Mouse (Mus musculus) B cell, adult 2 months (primary cell): ENCODE measurements around the gene Fbxo2.
"Not testable (repeated sequence)": the region's sequence is repeated elsewhere in the genome, so short reads cannot be mapped to it uniquely, and the experiment has no call there.

Experiments
- DNase-seq, 2 experiments: peaks; one replicate each; pipeline ENCODE4 v3.0.0; 2022

Gene Fbxo2

DNA sequence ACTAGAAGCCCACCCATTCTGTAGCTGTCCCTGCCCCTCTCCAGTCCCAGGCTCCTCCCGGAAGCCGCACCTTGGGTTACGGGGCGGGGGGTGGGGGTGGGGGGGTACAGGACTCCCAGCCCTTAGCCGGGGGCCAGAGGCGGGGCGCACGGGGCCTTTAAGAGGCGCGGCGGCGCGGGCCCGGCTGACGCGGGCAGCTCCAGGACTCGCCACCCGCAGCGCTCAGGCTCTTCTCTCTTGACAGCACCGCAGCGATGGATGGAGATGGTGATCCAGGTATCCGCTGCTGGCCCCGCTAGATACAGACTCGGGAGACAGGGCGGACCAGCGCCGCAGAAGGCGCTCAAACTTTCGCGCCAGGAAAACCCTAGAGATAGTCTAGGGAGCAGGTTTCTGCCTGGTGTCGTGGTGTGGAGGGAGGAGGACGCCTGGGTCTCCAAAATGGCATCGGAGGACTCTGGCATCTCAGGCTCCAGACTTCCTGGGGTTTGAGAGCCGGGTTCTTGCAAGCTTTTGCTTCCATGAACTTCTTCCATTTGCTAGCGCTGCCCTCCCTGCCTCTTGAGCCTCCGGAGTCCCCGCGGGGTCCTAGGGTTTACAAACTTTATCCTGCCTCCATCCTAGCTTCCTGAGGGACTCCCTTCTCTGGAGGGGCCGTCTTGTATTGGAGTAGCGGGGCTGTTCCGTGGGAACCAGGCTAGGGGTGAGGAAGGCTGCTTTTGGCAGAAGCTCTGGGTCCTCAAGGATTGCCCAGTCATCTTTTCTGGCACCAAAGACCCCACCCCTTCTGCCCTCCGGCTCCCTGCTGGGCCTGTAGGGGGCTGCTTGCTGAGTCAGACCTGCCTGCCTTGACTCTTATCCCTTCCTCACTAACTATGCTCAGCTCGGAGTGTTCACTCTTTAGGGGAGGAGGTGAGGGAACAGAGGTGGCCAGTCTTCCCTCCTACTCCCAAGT is at the start of gene Fbxo2, which contains the start of gene Fbxo44:
Gene Fbxo2 (plus strand): TSS at position 186 of the 955 bp plus-strand sequence.
Gene Fbxo44 (minus strand): TSS at position 47 of the 955 bp plus-strand sequence.
- peak in 1 of 2 experiments; percentile 35 for DNase-seq

DNA sequence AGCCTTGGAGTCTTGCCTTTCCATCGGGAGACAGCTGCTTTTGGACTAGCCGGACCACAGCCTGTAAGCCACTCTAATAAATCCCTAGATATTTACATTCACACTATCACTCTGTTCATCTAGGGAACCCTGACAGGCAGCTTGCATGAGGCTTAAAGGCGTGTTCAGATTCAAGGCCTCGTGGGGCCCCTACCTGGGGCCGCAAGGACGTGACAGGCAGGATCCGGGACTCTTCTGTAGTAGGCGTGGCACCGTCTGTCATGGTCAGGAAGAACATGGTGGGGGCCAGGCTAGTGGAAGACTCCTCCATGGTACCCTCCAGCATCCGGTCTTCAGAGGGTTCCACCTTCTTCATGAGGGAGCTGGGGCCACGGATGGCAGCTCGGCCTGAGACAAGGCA is 47.9 kb upstream of the Fbxo2 start:
- no peak for DNase-seq

DNA sequence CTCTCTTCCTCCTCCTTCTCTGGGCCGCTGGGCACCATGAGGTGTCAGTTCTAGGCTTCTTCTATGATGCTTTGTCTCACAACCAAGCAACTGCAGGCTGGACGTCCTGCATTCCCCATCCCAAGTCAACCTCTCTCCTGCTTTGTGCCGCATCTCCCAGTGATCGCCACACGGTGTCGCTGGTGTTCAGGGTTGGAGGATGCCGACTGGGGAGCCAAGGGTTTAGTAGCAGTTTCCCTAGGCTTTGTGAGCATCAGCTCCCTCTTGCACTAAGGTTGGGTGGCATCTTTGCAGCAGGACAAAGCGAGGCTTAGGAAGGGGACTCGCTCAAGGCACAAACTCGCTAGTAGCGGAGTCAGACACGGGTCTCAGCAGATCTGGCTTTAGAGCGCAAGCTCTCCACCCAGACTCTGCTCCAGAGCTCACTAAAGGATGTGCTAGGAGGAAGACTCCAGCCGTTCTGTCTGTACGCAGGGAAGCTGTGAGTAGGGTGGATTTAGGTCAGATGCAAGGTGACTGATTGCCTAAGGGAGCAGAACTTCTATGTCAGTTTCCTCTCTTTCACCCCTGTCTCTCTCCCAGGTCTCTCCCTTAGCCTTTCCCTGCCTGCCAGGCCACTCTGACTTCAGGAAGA is 45.5 kb upstream of the Fbxo2 start:
- peak; percentile 86 to 87 for DNase-seq

DNA sequence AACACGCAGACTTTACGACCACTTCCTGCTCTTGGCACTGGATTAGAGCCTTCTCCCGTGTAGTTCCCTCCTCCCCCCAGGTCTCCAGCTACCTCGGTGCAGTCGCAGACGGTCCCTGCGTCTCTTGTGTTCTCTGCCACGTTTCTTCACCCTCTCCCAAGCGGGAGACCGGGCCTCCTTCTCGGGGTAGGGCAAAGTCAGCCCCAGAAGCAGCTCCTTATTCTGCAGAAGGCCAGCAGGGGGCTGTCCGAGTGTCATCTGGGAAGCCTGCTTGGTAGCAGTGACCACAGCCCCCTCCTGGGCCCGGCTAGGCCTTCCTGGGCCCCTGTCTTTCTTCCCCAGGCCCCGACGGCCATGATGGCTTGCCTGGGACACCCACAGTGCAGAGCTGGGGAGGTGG is 45.0 kb upstream of the Fbxo2 start:
- DNase-seq: peak; percentile 52 to 56

DNA sequence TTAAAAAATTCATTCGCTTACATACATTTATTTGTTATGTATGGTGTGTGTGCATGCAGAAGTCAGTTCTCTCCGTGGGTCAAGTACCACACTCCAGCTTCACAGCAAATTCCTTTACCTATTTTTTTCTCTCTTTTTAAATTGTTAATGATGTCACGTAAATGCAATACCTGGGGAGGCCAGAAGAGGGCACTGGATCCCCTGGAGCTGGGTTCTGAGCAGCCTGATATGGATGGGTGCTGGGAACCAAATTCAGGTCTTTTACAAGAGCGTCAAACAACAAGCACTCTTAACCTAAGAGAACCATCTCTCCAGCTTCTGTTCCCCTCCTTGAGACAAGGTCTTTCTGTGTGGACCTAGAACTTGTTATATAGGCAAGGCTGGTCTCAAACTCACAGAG is 43.8 kb upstream of the Fbxo2 start:
- DNase-seq: peak; percentile 48 to 50

DNA sequence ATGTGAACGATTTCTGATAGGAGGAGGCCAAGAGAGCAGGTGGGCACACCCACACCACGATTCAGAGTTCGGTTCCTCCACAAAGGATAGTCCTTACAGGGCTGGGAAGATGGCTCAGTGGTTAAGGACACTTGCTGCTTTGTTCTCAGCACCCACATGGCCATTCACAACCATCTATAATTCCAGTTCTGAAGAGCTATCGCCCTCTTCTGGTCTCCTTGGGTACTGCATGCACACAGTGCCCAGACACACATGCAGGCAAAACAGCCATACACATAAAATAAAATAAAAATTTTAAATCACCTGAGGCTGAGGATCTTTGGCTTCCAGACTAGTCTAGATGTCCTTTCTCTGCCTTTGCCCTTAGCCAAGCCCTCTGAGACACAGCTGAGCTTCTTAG is 43.0 kb upstream of the Fbxo2 start:
- peak; percentile 19 to 22 for DNase-seq

DNA sequence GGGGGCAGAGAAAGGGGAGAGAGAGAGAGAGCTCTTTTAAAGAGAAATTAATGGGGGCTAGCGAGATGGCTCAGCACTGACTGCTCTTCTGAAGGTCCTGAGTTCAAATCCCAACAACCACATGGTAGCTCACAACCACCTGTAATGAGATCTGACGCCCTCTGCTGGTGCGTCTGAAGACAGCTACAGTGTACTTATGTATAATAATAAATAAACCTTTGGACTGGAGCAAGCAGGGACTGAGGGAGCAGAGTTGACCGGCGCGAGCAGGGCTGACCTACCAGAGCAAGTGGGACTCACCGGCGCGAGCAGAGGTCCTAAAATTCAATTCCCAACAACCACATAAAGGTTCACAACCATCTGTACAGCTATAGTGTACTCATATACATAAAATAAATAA is 40.8 kb upstream of the Fbxo2 start:
- not testable (repeated sequence) for DNase-seq

DNA sequence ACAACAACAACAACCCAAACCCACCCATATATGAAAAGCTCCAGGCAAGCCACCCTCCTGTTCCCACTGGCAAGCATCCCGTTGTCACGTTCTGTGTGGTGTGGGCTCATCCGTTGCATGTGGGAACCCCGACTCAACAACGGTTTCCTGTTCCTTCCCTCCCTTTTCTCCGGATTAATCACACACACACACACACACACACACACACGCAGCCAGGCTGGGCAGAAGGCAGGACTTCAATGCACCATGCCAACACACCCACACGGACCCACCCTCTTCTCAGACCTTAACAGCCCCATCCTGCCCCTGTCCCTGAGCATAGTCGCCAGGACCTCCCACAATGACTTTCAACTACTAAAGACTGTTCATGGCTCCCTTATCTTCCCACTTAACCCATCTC is 39.9 kb upstream of the Fbxo2 start:
- DNase-seq: no peak

DNA sequence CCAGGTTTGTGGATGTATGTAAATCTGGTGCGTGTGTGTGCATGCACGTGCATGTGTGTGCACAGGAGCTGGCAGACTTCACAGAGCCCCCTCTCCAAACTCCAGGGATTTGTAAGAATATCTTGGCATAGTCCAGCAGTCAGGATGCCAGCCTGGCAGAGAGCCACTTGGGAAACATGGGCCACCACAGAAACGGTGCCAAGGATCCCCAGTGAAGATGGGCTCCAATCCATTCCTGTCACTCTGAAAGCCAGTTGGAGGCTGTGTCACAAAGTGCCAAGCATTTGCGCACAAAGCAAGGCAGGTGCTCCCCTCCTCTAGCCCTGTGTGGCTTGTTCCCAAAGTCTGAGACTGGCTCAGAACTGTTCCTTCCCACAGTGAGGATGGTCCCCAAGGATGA is 39.1 kb upstream of the Fbxo2 start:
- DNase-seq: no peak

DNA sequence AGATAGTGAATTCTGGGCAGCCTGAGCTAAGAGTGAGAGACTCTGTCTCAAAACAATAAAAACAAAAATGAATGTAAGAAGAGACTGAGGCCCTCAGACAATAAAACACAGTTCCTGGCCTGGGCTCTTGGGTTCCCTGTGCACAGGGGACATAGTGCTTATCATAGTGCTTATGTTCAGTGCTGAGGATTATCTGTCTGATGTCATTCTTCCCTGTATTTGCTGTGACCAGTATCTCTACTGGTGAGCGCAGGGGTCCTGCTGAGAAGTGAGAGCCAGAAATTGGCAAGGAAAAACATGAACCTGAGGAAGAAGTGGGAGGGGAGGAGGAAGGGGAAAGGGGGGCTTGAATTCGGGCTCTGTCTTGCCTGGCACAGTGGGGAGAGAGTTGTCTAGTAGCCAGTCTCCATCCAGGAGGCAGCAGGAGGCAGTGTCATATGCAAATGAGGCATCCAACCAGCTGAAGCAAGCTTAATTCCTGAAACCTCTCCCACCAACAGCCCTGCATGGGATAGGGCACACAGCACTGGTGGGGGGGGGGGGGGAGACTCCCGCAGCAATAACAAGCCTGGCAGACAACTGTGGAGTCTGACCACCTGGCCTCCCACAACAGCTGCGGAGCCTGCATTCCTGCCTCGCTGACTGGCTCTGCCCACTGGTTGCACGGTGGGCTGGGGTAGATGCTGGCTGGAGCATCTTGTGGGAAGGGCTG is 38.3 kb upstream of the Fbxo2 start:
- no peak for DNase-seq

DNA sequence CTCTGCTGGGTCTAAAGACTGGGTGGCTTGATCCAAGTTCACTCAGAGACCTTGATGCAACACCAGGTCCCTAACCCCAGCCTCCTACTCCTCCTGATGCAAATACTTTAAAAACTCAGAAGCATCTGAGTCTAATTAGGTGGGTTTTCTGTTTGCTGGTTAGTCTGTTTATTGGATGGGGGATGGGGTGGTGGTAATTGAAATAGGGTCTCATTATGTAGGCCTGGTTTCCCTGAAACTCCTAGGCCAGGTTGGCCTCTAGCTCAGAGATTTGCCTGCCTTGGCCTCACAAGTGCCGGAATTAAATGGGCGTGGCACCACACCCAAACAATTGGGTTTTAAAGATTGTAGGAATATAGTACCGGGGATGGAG is 37.7 kb upstream of the Fbxo2 start:
- DNase-seq: no peak

DNA sequence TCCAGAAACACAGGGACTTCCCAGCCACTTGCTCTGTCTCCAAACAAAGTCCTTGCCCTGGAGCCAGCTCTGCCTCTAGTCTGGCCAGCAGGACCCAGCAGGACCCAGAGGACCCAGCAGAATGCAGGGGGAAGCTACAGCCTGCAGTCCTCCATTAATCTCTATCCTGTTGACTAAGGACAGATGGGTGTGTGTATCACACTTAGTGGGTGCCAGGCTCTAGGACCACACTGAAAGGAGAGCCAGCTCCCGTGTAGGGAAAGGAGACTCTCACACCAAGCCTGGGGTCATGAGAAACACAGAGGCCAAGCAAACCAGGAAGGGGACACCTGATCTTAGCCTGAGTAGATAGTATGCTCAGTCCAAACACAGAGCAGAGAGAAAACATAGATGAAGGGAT is 32.2 kb upstream of the Fbxo2 start:
- DNase-seq: no peak

DNA sequence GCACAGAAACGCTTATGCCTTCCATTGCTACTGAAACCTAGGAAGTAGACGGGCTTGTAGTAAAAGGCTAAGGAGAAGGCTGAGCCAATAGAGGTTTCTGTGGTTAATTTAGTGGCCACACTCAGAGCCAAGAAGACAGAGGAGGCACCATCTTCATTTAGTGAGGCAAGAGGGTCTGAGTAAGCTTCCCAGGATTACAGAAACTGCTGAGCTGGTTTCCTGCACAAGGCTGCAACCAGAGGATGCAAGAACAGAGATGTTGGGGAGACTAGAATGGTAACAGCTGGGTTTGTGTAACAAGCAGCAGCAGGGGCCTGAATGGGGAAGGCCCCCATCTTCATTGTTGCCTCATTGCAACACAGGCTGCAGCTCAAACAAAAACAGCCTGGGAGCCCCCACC is 31.7 kb upstream of the Fbxo2 start:
- DNase-seq: no peak

DNA sequence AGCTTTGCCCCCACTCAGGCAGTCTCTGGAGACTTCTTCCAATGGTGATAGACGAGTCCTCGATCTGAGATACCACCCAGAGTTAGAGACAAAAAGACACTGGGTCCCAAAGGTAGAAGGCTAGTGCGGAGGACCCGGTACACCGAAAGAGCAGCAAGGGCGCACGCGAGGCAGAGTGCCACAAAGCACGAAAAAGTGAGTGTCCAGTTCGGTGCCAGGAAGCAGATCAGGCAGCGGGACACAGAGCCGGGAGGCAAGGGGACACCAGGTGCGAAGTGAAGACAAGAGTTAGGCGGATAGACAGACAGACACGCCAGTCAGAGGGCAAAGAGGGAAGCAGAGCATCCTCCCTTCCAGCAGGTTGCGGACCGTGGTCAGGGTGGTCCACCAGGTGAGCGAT is 30.3 kb upstream of the Fbxo2 start, which contains the start of gene Mad2l2:
Gene Mad2l2 (plus strand): TSS at position 252 of the 400 bp plus-strand sequence.
- no peak for DNase-seq

DNA sequence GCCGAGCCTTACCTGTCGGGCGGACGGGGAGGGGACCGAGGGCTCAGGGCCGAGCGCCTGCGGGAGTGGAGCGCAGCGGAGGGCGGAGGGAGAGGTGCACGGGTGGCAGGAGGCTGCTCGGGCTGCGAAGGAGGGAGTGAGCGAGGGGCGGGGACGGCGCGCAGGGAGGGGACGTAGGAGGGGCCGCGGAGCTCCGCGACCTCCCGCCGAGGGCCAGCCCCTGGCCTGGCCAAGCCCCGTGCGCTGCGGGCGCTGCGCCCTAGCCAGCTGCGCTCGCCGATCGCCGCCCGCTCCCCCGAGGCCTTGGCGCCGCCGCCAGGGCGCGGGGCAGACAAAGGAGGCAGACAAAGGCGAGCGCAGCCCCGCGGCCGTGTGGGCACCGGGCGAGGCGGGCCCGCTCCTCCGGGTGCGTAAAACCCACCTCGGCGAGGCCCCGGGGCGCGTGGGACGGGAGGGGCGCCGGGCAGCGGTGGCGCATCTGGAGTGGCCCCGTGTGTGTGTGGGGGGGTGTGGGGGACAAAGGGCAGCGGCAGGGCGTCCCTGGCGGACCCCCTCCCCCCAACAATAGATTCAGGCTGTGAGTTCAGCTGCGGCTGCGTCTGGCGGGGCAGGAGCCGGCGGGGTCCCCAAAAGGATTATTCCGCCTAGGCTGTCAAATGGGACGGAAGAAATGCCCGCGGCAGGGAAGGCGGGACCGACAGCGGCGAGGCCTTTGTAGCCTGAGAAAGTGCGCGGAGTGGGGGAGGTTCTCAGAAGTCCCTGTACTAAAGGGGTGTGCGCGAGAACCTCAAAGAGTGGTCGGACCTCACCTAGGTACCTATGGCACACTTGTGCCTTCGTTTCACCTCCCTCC is 29.6 kb upstream of the Fbxo2 start, which contains the start of gene Draxin:
Gene Draxin (minus strand): TSS at position 138 of the 853 bp plus-strand sequence.
- DNase-seq: no peak

DNA sequence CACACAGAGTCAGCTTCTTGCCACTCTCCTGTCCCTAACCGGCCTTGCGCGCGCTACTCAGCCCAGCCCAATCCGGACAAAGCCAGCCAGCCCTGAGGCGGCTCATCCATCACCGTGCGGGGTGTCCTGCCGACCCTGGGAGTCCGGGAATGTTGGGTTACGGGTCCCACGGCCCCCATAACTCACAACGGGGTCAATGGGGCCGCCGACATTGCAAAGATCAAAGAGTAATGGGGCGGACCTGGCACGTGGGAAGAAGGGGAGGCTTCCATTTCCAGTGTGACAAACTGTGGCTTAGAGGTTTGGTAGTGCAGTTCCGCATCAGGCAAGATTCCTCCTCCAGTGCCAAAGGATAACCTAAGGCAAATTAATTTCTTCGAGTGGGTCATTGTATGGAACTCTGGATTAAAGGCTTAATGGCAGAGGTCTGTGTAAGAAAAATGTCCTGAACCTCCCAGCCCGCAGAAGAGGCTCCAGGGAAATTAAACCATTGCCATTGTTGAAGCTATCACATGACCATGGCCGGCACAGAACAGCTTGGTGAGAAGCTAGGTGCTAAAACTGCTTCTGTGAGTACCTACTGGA is 28.8 kb upstream of the Fbxo2 start:
- no peak for DNase-seq

DNA sequence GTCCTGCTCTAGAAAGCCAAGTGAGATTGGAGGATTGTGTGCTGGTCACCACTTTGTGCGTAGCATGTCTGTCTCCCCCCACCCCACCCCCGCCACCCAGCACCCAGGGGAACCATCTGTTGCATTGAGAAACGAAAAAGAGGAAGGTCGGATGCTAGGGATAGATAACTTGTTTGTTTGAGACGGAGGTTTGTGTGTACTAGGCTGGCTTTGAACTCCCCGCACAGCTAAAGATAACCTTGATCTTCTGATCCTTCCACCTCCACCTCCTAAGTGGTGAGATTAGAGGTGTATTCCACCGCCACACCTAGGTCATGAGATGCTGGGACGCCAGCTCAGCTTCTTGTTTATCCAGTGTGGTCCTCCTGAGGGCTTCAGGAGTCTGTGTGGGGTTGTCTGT is 25.4 kb upstream of the Fbxo2 start:
- no peak for DNase-seq

DNA sequence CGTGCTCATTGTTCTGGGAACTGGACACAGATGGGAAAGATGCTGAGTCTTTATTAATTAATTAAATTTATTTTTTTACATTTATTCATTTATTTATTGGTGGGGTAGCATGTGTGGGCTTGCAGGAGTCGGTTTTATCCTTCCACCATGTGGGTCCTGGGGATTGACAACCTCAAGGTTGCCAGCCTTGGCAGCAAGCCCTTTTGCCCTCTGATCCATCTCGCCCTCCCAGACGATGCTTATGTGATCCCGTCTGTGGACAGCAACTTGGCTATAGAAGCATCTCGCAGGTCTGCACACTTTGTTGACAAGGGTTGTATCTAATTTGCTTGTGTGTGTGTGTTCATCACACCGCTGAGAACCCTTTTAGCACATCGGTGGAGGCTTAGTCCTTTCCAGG is 22.9 kb upstream of the Fbxo2 start:
- no peak for DNase-seq

DNA sequence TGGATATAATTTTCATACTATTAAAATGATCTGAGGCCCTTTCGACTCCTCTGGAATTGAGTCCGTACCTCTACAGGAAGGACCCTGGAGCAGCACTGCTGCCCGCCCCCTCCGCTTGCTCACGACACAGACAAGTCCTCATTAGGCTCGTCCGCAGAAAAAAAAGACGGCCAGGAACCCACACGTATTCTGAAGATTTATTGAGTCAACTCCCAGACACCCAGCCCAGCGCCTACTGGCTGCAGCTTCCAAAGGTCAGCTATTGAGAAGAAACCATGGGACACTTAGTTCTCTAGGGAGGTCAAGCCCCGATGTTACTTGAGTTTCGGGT is 20.7 kb upstream of the Fbxo2 start:
- DNase-seq: no peak

DNA sequence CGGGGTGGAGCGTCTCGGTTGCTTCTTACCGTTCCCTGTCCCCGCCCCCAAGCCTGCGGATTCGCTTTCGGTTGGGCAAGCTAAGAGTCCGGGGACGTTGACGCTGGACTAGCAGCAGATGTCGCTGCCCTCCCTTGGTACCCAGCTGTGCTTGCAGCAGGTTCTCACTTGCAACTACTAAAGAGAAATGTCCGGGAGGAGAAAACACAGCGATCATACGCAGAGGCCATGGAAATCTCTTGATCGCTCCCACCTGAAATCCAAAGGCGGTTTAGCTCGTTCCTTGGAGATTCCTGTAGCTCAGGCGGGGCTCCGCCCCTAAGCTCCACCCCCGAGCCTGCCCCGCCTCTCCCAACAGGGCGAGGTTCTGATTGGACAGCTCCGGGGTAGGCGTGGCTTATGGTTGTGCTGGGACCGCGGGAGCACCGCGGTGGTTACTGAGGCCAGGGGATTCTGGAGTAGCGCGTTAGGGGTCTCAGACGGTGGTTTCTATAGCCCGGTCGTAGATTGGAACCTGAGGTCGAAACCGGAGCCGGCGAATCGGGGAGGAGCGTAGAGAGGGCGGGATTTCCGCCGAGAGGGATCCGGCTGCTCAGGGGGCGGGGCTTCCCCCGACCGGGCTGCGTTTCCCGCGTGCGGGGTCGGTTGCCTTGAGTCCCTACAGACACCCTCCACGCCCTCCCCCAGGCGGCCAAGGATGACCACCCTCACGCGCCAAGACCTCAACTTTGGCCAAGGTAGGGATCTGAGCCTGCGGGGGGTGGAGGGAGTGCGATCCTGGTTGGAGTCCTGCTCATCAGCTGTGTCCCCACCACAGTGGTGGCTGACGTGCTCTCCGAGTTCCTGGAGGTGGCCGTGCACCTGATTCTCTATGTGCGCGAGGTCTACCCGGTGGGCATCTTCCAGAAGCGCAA is 20.1 kb upstream of the Fbxo2 start:
- DNase-seq: peak; percentile 95 to 97

DNA sequence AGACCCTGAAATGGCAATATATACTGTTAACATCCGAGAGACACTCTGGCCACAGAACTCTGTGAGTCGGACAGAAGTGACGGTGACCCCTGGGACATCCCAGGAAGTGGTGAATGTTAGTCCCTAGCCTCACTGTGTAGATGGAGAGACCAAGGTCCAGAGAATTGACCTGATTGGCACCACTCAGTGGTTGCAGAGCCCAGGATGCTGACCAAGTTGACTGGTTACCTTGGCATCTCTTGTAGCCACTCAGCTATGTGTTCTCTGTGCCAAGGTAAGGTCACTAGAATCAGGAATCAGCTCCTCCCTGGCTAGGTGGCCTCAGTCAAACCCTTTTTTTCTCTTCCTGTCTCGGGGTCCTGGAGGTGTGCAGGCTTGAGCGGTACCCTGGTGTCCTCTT is 16.7 kb upstream of the Fbxo2 start:
- DNase-seq: no peak
